Comparison of ENCODE assay signal across 21 mouse cellular contexts in genomic region chr11:71765335-71765734, GRCm38 (mm10).
"Had no signal": no experiment of that assay in that cellular context is flagged by ENCODE, and none has a peak within 500 bp of the region (broad histone marks: within the 10 kb centered on the region; RNA-seq: fewer than 3 reads in every experiment).

No protein-coding gene starts in this region.

- H3K9me3 ChIP-seq: kidney, embryonic 15.5 days; limb, embryonic 10.5 days; limb, embryonic 13.5 days; liver, embryonic 12.5 days; liver, embryonic 15.5 days; lung, embryonic 15.5 days; megakaryocyte, embryonic 14.5 days; neural tube, embryonic 12.5 days; neural tube, embryonic 15.5 days had no signal

- H3K27me3 ChIP-seq: limb, embryonic 13.5 days; liver, embryonic 12.5 days; liver, embryonic 15.5 days; lung, embryonic 15.5 days; megakaryocyte, embryonic 14.5 days; neural tube, embryonic 12.5 days; neural tube, embryonic 15.5 days had no signal

- DNase-seq: kidney, adult 8-10 months; kidney, postnatal 10 days; kidney, postnatal 36 days; liver; lung, adult 18-20 months; lung, postnatal 10 days; midbrain, embryonic 14.5 days; retina, postnatal 1 day; right cerebral cortex, postnatal 25 days; thymus, adult 18-20 months; thymus, postnatal 36 days had no signal

- H3K36me3 ChIP-seq: kidney, embryonic 15.5 days; limb, embryonic 10.5 days; limb, embryonic 13.5 days; liver, embryonic 12.5 days; liver, embryonic 15.5 days; lung, embryonic 15.5 days had no signal

- H3K4me1 ChIP-seq: limb, embryonic 13.5 days; liver, embryonic 12.5 days; liver, embryonic 15.5 days; lung, embryonic 15.5 days; megakaryocyte, embryonic 14.5 days had no signal

- ATAC-seq: liver, embryonic 12.5 days had no signal

- H3K4me2 ChIP-seq: kidney, embryonic 15.5 days; limb, embryonic 13.5 days; liver, embryonic 12.5 days; liver, embryonic 15.5 days; lung, embryonic 15.5 days; midbrain, embryonic 11.5 days; neural tube, embryonic 12.5 days; neural tube, embryonic 15.5 days had no signal

- H3K4me3 ChIP-seq: kidney, embryonic 15.5 days; limb, embryonic 10.5 days; limb, embryonic 13.5 days; liver, embryonic 12.5 days; liver, embryonic 15.5 days; lung, embryonic 15.5 days; megakaryocyte, embryonic 14.5 days; neural tube, embryonic 12.5 days; neural tube, embryonic 15.5 days had no signal

- H3K27ac ChIP-seq: kidney, embryonic 15.5 days; limb, embryonic 10.5 days; limb, embryonic 13.5 days; liver, embryonic 12.5 days; liver, embryonic 15.5 days; lung, embryonic 15.5 days; neural tube, embryonic 12.5 days; neural tube, embryonic 15.5 days had no signal

- H3K9ac ChIP-seq: kidney, embryonic 15.5 days; limb, embryonic 13.5 days; liver, embryonic 12.5 days; liver, embryonic 15.5 days; lung, embryonic 15.5 days; neural tube, embryonic 12.5 days; neural tube, embryonic 15.5 days had no signal
